Mouse (Mus musculus) intestine, embryonic 15.5 days (tissue): ENCODE measurements at regions not wholly inside any gene's neighbourhood (a gene's known extent, or its start where the extent isn't known, plus 50 kb on each side); places are given as distances from the start of the nearest gene placed in this dataset.
A peak's percentile ranks its signal among the peaks of the same experiment; 100 is the strongest.

Experiments
- ATAC-seq: fragments of 200-750 bp; cut with Nextera tagmentation; 2 replicates; pipeline ENCODE4 v1.8.0; 2017; ENCODE audit warnings: moderate TSS enrichment, moderate library complexity
- H3K27ac ChIP-seq: fragments of 300-500 bp; sonication (generic); 2 replicates; pipeline ENCODE4 v1.5.1; 2015; ENCODE audit warnings: mild to moderate bottlenecking, inconsistent platforms
- H3K27me3 ChIP-seq: fragments of 300-500 bp; sonication (generic); replicated peaks from 2 replicates; pipeline ENCODE4 v1.6.1; 2015; ENCODE audit warnings: inconsistent platforms
- H3K36me3 ChIP-seq: fragments of 300-500 bp; sonication (generic); 2 replicates; pipeline ENCODE4 v1.6.1; 2015; ENCODE audit warnings: inconsistent platforms
- H3K4me1 ChIP-seq: fragments of 300-500 bp; sonication (generic); replicated peaks from 2 replicates; pipeline ENCODE4 v1.6.1; 2015; ENCODE audit warnings: inconsistent platforms
- H3K4me2 ChIP-seq: fragments of 300-500 bp; sonication (generic); replicated peaks from 2 replicates; pipeline ENCODE4 v1.6.1; 2015; ENCODE audit warnings: mild to moderate bottlenecking, inconsistent platforms
- H3K4me3 ChIP-seq: fragments of 300-500 bp; sonication (generic); replicated peaks from 2 replicates; pipeline ENCODE4 v1.5.1; 2015; ENCODE audit warnings: inconsistent platforms
- H3K9ac ChIP-seq: fragments of 300-500 bp; sonication (generic); 2 replicates; pipeline ENCODE4 v1.6.1; 2015; ENCODE audit warnings: inconsistent platforms
- H3K9me3 ChIP-seq: fragments of 300-500 bp; sonication (generic); 2 replicates; pipeline ENCODE4 v1.6.1; 2016; ENCODE audit warnings: inconsistent platforms
- WGBS: fragments of 180-500 bp; shearing (Covaris S2); methylation state at CpG from one replicate; pipeline ENCODE4 v1.1.7; 2015; 5-methylcytosine and 5-hydroxymethylcytosine counted together

DNA sequence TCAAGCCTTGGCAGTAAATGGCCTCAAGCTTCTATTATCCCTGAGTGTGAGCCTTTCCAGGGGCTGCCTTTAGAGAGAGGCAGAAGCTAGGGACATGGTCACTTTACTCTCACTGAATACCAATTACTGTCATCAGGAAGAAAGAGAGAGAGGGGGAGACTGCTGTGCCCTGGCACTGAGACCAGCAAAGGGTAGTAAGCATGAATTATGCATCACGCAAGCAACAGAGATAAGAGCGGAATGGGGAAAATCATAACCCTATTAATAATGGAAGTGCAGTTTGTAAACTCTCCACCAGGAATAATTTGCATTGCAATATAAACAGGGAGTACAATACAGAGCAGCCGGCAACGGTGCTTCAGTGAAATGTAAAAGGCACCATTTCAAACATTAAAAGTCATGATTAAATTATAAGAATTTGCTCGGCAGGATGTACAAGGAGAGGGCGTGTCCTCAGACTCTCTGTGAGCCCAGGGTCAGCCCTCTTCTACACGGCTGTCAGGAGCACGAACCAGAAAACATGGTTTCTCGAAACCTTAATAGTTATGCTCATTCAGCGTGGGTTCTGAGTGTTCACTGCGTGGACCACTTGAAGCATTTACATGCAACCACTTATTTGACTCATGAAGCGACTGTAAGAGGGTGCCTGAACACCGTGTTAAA, 175.2 kb downstream of the Gm826 start:
- Histone ChIP-seq H3K27ac (no peak overlapping the region), H3K4me2 (no peak overlapping the region), H3K9me3 (no peaks in the 10 kb centered on the region), H3K27me3 (no peaks in the 10 kb centered on the region), H3K9ac (no peak overlapping the region), H3K36me3 (no peaks in the 10 kb centered on the region), H3K4me1 (no peaks in the 10 kb centered on the region), H3K4me3 (no peak overlapping the region)
- WGBS = 76% methylated on average over 13 of the region's 13 CpGs
- no peak for ATAC-seq

DNA sequence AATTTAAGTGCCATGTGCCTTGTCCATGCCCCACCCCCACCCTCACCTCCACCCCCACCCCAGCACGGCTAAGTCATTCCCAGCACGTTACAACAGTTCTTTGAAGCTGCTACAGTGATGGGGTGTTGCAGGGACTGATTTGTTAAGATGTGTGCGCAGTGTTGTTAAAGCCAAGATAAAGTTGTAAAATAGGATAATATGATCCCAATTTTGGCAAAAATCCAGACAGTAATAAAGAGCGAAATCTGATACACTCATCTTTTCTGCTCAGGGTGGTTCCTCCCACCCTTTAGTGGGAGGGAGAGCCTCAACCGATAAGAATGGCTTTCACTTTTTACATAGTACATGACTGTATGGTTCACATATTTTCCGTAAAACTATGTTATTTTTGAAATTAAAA, 180.2 kb downstream of the Gm826 start:
- H3K36me3 ChIP-seq = no peaks in the 10 kb centered on the region
- H3K9me3 ChIP-seq = no peaks in the 10 kb centered on the region
- no peak overlapping the region for H3K27ac ChIP-seq
- no peak overlapping the region for H3K4me3 ChIP-seq
- no peak overlapping the region for H3K9ac ChIP-seq
- H3K4me2 ChIP-seq = no peak overlapping the region
- 39% methylated on average over 6 of the region's 6 CpGs for WGBS
- peak; percentile 62 for ATAC-seq
- no peaks in the 10 kb centered on the region for H3K27me3 ChIP-seq
- no peaks in the 10 kb centered on the region for H3K4me1 ChIP-seq

DNA sequence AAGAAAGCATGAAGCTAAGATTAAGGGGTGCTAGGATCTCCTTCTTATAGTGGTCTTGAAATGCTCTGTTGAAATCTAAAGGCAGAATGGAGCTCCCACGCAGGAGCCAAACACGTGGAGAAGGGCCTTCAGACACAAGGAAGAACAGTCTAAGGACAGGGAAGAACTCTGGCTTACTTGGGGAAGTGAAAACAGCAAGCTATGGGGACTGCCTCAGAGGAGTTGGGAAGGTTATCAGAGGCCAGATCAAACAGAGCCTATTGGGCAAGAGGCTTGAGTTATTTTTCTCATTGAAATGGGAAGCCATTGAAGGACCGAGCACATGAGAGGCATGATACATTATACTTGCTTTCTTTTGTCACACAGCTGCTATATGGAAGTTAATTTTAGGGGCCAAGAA, 181.9 kb downstream of the Gm826 start:
- H3K4me1 ChIP-seq = no peaks in the 10 kb centered on the region
- no peak overlapping the region for H3K27ac ChIP-seq
- ATAC-seq = no peak
- no peak overlapping the region for H3K4me2 ChIP-seq
- H3K9me3 ChIP-seq = no peaks in the 10 kb centered on the region
- H3K36me3 ChIP-seq = no peaks in the 10 kb centered on the region
- H3K4me3 ChIP-seq = no peak overlapping the region
- H3K27me3 ChIP-seq = no peaks in the 10 kb centered on the region
- 83% methylated on average over 3 of the region's 3 CpGs for WGBS
- H3K9ac ChIP-seq = no peak overlapping the region

DNA sequence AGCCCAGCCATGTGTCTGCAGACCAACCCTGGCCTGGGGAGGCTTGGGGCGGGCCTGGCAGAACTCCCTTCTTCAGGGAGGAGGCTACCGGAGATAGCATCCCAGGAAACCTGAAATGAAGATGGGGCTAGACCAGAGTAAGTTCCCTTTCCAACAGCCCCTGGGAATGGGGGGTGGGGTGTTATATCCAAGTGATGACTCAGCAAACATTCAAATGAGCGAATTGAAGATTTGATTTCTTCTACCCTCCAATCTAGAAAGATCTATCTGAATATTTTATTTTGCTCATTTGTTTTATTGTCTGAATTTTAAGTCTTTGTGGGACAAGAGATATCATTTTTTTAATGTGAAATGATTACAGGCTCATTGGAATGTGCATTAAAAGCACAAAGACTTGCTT, 185.0 kb downstream of the Gm826 start:
- ATAC-seq = no peak
- Histone ChIP-seq H3K36me3 (no peaks in the 10 kb centered on the region), H3K4me1 (no peaks in the 10 kb centered on the region), H3K9ac (no peak overlapping the region), H3K4me2 (no peak overlapping the region), H3K4me3 (no peak overlapping the region), H3K27ac (no peak overlapping the region), H3K27me3 (no peaks in the 10 kb centered on the region), H3K9me3 (no peaks in the 10 kb centered on the region)
- 87% methylated on average over 3 of the region's 3 CpGs for WGBS

DNA sequence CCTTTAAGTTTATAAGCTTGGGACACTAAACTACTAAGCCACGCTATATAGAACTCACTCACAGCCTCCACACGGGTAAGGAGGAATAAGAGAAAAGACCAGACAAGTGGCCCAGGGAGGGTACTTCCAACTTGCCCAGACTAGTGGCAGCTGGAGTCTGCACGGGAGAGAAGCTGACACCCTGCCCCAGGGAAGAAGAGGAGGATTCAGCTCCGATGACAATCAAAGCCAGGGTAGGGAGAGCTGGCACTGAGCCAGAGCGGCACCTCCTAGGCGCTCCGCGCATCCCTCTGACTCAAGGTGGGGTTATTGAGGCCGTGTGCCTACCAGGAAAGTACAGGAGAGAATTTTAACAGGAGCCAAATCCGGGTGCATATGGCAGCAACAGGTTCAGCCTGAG, 185.4 kb downstream of the Gm826 start:
- Histone ChIP-seq H3K9ac (no peak overlapping the region), H3K4me1 (no peaks in the 10 kb centered on the region), H3K4me2 (no peak overlapping the region), H3K4me3 (no peak overlapping the region), H3K9me3 (no peaks in the 10 kb centered on the region), H3K27me3 (no peaks in the 10 kb centered on the region), H3K27ac (no peak overlapping the region), H3K36me3 (no peaks in the 10 kb centered on the region)
- ATAC-seq = no peak
- 71% methylated on average over 10 of the region's 10 CpGs for WGBS

DNA sequence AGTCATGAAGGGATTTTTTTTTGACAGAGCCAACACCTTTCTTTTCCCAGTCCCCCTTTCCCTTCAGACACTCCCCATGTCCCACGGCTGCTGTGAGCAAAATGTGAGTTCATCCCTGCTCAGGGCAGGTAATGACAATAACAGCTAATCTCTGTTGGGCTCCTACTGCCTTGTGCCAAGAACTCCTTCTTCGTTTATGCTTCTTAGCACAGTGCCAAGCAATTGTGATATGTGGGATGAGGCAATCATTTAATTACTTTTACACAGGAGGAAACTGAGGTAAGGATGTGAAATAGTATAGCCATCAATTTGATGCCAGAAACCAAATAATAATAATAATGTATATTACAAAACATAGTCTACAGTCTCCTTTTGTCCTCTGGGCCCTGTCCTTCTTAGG, 185.9 kb downstream of the Gm826 start:
- H3K4me3 ChIP-seq = no peak overlapping the region
- no peak for ATAC-seq
- no peaks in the 10 kb centered on the region for H3K9me3 ChIP-seq
- H3K27me3 ChIP-seq = no peaks in the 10 kb centered on the region
- H3K27ac ChIP-seq = no peak overlapping the region
- H3K4me1 ChIP-seq = no peaks in the 10 kb centered on the region
- no peak overlapping the region for H3K9ac ChIP-seq
- WGBS = 69% methylated on average over 2 of the region's 2 CpGs
- no peaks in the 10 kb centered on the region for H3K36me3 ChIP-seq
- no peak overlapping the region for H3K4me2 ChIP-seq

DNA sequence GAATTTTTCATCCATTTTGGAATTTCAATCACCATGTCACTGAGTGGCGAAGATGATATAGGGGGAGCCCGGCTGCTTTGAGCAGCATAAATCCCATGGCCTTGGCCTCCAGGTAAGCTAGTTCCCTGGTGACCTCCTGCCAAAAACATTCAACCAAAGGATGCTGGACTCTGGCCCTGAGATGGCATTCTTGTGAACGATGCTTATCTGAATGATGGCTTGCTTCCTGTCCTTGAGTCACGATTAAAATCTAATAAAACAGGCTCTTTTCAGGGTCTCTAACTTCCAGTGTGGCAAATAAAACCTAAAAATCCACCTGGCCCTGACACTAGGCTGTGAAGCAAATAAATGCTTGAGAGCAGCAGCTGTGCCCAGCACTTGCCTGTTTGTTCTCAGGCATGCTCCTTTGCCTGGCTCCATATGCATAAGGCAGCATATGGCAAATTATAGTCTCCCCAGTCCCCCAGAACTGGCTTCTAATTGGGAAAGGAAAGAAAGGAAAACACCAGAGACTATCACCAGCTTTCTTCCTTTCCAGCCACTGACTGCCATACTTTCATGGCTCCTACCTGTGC, 193.7 kb downstream of the Gm826 start:
- no peaks in the 10 kb centered on the region for H3K27me3 ChIP-seq
- no peaks in the 10 kb centered on the region for H3K36me3 ChIP-seq
- no peak overlapping the region for H3K4me2 ChIP-seq
- no peak for ATAC-seq
- H3K9ac ChIP-seq = no peak overlapping the region
- 61% methylated on average over 4 of the region's 4 CpGs for WGBS
- no peak overlapping the region for H3K4me3 ChIP-seq
- H3K27ac ChIP-seq = no peak overlapping the region
- H3K4me1 ChIP-seq = no peaks in the 10 kb centered on the region
- H3K9me3 ChIP-seq = no peaks in the 10 kb centered on the region

DNA sequence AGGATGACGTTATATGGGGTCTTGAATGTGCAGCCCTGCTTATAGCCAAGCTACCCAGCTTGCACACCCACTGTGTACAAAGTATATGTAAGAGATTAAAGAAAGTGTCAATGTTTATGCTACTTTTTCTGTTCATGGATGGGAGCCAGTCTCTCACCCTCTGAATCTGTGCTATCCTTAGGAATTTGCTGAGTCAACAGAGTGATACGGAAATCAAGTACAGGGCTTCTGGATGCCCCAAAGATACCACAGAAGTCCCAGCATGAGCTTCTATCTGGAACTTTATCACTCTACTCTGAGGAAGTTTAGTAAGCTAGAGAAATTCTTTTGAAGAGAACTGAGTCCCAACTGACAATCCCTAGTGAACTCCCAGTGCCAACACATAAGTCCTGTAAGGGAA, 195.9 kb downstream of the Gm826 start:
- Histone ChIP-seq H3K9ac (no peak overlapping the region), H3K36me3 (no peaks in the 10 kb centered on the region), H3K27me3 (no peaks in the 10 kb centered on the region), H3K9me3 (no peaks in the 10 kb centered on the region), H3K4me3 (no peak overlapping the region), H3K27ac (no peak overlapping the region), H3K4me2 (no peak overlapping the region), H3K4me1 (no peaks in the 10 kb centered on the region)
- WGBS = 61% methylated on average over 2 of the region's 2 CpGs
- ATAC-seq = no peak

DNA sequence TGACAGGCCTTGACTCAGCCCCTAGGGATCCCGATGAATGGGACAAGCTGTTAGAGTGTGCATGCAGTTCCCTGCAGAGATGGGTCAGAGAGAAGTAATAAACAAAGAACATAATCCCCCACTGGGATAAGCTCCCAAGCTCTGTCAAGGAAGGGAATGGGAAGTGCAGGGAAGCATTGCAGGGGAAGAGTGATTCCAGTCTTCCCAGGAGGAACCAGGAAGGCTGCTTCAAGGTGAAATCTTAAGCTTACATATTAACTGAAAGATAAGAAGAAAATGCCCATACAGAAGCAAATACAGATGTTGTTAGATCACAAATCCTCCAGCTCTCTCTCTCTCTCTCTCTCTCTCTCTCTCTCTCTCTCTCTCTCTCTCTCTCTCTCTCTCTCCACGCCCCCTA, 202.2 kb downstream of the Gm826 start:
- H3K4me3 ChIP-seq = no peak overlapping the region
- no peaks in the 10 kb centered on the region for H3K27me3 ChIP-seq
- H3K27ac ChIP-seq = no peak overlapping the region
- H3K4me2 ChIP-seq = no peak overlapping the region
- H3K9ac ChIP-seq = no peak overlapping the region
- no peaks in the 10 kb centered on the region for H3K9me3 ChIP-seq
- no peaks in the 10 kb centered on the region for H3K36me3 ChIP-seq
- ATAC-seq = peak; percentile 73
- 39% methylated on average over 2 of the region's 2 CpGs for WGBS
- H3K4me1 ChIP-seq = no peaks in the 10 kb centered on the region

DNA sequence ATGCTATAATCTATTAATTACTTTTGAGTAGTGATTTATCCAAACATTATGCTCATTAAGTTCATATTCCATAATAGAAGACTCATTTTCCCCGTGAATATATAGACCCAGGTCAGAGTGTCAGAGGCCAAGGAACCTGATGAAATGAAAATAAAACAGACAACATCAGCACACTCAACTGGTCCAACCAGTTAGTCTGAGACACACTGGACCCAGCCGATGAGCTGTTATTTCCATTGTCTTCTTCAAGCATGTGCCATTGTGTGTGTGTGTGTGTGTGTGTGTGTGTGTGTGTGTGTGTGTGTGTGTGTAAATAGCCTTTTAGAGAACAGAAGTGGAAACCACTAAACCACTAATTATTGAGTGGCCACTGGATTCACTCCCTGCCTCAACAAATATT, 202.6 kb downstream of the Gm826 start:
- Histone ChIP-seq H3K9ac (no peak overlapping the region), H3K4me3 (no peak overlapping the region), H3K4me1 (no peaks in the 10 kb centered on the region), H3K27ac (no peak overlapping the region), H3K9me3 (no peaks in the 10 kb centered on the region), H3K4me2 (no peak overlapping the region), H3K27me3 (no peaks in the 10 kb centered on the region), H3K36me3 (no peaks in the 10 kb centered on the region)
- ATAC-seq = peak; percentile 56; the same call in 1 of the 2 replicates
- 56% methylated on average over 2 of the region's 2 CpGs for WGBS

DNA sequence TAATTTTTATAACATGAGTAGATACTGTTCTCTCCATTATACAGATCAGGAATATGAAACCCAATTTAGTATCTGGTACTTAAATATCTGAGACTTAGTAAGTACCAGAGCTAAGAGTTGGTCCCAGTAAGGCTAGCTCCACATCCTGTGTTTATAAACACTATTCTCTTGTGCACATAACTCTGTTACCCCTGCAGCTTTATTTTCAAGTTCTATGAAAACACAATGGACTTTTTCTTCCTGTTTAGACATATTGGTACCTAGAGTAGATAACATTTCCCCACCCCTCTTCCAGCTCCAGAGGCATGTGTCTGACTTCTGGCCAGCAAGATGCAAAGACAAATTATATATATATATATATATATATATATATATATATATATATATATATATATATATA, 216.8 kb downstream of the Gm826 start:
- Histone ChIP-seq H3K4me1 (no peaks in the 10 kb centered on the region), H3K9me3 (no peaks in the 10 kb centered on the region), H3K4me2 (no peak overlapping the region), H3K9ac (no peak overlapping the region), H3K27me3 (no peaks in the 10 kb centered on the region), H3K27ac (no peak overlapping the region), H3K4me3 (no peak overlapping the region), H3K36me3 (no peaks in the 10 kb centered on the region)
- no peak for ATAC-seq

DNA sequence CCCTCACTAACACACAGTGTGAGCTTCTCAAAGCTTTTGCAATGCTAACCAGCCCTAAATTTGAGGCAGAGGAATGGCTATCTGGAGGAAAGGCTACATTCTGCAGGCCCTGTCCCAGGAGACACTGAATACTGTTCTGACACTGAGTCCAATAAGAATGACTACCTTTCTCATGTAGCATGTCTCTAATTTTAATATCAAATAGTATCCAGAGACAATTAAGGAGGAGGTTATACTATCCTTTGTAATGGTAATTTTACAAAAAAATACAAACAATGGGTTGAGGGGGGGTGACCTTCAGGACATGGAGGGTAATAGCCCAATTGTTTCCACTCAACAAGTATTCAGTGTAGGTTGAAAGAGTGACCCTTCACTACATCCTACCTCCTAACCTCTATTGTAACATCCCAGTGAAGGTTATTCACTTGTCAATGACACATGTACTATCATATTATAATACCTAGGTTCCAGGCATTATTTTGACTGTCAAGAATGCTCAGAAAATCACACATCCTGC, 222.7 kb downstream of the Gm826 start:
- H3K9ac ChIP-seq = no peak overlapping the region
- no peaks in the 10 kb centered on the region for H3K9me3 ChIP-seq
- H3K27ac ChIP-seq = no peak overlapping the region
- no peak for ATAC-seq
- H3K4me3 ChIP-seq = no peak overlapping the region
- H3K27me3 ChIP-seq = no peaks in the 10 kb centered on the region
- no peaks in the 10 kb centered on the region for H3K36me3 ChIP-seq
- H3K4me2 ChIP-seq = no peak overlapping the region
- H3K4me1 ChIP-seq = no peaks in the 10 kb centered on the region

DNA sequence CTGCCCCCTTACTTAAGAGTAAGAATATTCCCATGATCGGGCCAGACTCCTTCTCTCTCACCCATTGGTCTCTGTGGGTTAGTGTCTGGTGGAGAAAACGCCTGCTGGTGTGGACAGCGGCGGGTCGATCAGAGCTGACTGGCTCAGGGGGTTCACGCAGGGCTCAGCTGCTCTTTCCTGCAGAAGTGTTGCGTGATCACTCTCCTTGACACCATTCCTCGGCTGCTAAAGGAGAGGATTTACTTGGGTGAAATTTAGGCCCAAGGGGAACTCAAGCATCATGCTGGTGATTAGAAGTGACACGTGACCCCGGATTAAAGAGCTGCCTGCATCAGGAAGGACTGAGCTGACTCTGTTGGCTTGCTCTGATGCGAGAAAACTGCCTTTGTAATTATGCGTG, 240.9 kb downstream of the Gm826 start:
- no peak overlapping the region for H3K27ac ChIP-seq
- no peak overlapping the region for H3K4me2 ChIP-seq
- H3K9me3 ChIP-seq = no peaks in the 10 kb centered on the region
- WGBS = 43% methylated on average over 12 of the region's 12 CpGs
- H3K4me3 ChIP-seq = no peak overlapping the region
- no peaks in the 10 kb centered on the region for H3K36me3 ChIP-seq
- no peaks in the 10 kb centered on the region for H3K27me3 ChIP-seq
- H3K9ac ChIP-seq = no peak overlapping the region
- no peak for ATAC-seq
- H3K4me1 ChIP-seq = no peaks in the 10 kb centered on the region
